Mouse (Mus musculus): ENCODE data around the gene Cpn2. TPM values are rescaled to one million over a fixed set of nuclear protein-coding genes. Genes with fewer than 3 reads are reported as not detected.

Gene Cpn2
- polyA plus RNA-seq, 1 experiment from 2014 or later = not detected

GRCm38 (mm10) chr16:30257718-30258117 is 9.6 kb downstream of the Cpn2 start:
- Histone ChIP-seq H3K36me3 (no peaks in the 10 kb centered on the region), H3K4me1 (no peaks in the 10 kb centered on the region), H3K4me2 (replicated peaks) (no peak overlapping the region), H3K9ac (no peak overlapping the region), H3K9me3 (replicated peaks) (no peaks in the 10 kb centered on the region), H3K27ac (no peak overlapping the region), H3K27me3 (peaks cover 12% of the 10 kb centered on the region; the same call in 1 of the 2 replicates), H3K4me3 (no peak overlapping the region)
- WGBS = 79% methylated on average over 9 of the region's 9 CpGs
- ATAC-seq (ENCODE audit: low FRiP score) = no peak

- H3K36me3 ChIP-seq = no peaks in the 10 kb centered on the region
- WGBS = 70% methylated on average over 7 of the region's 7 CpGs
- 0 out of 2 replicates have a peak, but pooled peaks cover 6% of the 10 kb centered on the region for H3K4me1 ChIP-seq
- no peak overlapping the region for H3K4me3 ChIP-seq
- H3K27me3 ChIP-seq = peaks cover 31% of the 10 kb centered on the region
- no peak overlapping the region for H3K4me2 ChIP-seq (replicated peaks)
- H3K9me3 ChIP-seq (replicated peaks) = no peaks in the 10 kb centered on the region
- H3K27ac ChIP-seq = no peak overlapping the region
- no peak for ATAC-seq (ENCODE audit: low FRiP score)
- H3K9ac ChIP-seq = no peak overlapping the region
These were observed 12.2 kb downstream of the Cpn2 start for GRCm38 (mm10) chr16:30255061-30255460.

DNA sequence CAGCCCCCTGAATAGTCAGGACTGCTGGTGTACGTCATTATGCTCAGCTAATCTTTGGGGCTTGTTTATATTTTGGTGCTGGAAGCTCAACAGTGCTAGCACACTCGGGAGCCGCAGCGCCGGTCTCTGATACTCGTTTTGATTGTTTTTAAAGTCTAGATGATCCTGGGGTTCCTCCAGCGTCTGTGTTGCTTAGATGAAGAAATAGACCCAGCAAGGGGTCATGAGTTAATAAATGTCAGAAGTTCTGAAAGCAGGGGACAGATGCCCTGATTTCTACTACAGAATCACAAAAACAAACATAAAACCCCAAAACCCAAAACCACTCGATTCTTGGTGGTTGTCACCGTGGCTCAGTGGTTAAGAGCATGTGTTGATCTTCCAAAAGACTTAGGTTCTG is 13.4 kb downstream of the Cpn2 start:
- H3K9me3 ChIP-seq (replicated peaks) = no peaks in the 10 kb centered on the region
- H3K27me3 ChIP-seq = peaks cover 40% of the 10 kb centered on the region
- H3K4me2 ChIP-seq (replicated peaks) = no peak overlapping the region
- H3K36me3 ChIP-seq = no peaks in the 10 kb centered on the region
- H3K4me1 ChIP-seq = 0 out of 2 replicates have a peak, but pooled peaks cover 6% of the 10 kb centered on the region
- no peak overlapping the region for H3K27ac ChIP-seq
- H3K9ac ChIP-seq = no peak overlapping the region
- no peak overlapping the region for H3K4me3 ChIP-seq
- WGBS = 76% methylated on average over 9 of the region's 9 CpGs
- no peak for ATAC-seq (ENCODE audit: low FRiP score)

DNA sequence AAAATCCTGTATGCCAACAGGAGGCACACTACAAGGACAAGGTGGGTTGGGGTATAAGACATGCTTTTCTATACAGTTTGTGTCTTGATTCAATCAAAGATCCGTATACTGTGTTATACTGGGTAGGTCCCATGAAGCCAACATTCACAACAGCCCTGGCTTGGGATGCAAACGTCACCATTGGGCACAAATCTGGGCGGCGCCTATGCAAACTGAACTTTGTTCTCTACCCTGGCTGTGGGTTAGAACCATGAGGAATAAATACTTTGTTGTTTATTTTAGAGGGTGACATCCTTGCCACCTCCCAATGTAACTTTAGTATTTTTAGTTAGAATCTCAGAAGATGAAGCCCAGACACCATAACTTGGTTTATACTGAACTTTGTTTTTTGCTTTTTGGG is 13.9 kb downstream of the Cpn2 start:
- no peaks in the 10 kb centered on the region for H3K36me3 ChIP-seq
- no peak overlapping the region for H3K27ac ChIP-seq
- no peak overlapping the region for H3K4me2 ChIP-seq (replicated peaks)
- H3K9me3 ChIP-seq (replicated peaks) = no peaks in the 10 kb centered on the region
- 90% methylated on average over 4 of the region's 4 CpGs for WGBS
- ATAC-seq (ENCODE audit: low FRiP score) = no peak
- peaks cover 40% of the 10 kb centered on the region for H3K27me3 ChIP-seq
- 0 out of 2 replicates have a peak, but pooled peaks cover 6% of the 10 kb centered on the region for H3K4me1 ChIP-seq
- no peak overlapping the region for H3K9ac ChIP-seq
- no peak overlapping the region for H3K4me3 ChIP-seq

DNA sequence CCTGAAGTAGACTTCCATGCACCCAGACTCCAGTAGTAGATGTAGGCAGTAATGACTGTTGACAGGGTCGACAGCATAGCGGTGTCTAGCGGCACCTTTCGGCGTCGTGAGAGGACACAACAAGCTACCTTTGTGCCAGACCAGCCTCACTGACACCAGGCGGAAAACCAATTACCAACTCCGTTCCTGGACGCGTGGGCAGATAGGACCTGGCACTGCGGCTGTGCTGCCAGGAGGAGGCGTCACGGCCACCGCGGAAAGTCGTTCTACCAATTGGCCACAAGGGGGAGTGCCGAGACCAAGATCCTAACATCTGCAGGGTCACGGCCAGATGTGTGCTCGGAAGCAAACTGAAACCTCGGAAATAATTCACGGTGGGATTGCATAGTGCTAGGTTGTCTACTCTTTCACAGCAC is 15.3 kb downstream of the Cpn2 start:
- peaks cover 36% of the 10 kb centered on the region for H3K27me3 ChIP-seq
- no peak overlapping the region for H3K4me3 ChIP-seq
- WGBS = 2% methylated on average over 21 of the region's 21 CpGs
- peak overlapping the region; percentile 32 for H3K4me2 ChIP-seq (replicated peaks)
- H3K9ac ChIP-seq = no peak overlapping the region
- no peak overlapping the region for H3K27ac ChIP-seq
- ATAC-seq (ENCODE audit: low FRiP score) = peak; percentile 68
- no peaks in the 10 kb centered on the region for H3K36me3 ChIP-seq
- H3K9me3 ChIP-seq (replicated peaks) = no peaks in the 10 kb centered on the region
- 0 out of 2 replicates have a peak, but pooled peaks cover 6% of the 10 kb centered on the region for H3K4me1 ChIP-seq

GRCm38 (mm10) chr16:30244037-30244700 is 23.1 kb downstream of the Cpn2 start:
- Histone ChIP-seq H3K4me3 (no peak overlapping the region), H3K9me3 (replicated peaks) (0 out of 2 replicates have a peak, but pooled peaks cover 2% of the 10 kb centered on the region), H3K27me3 (peaks cover 34% of the 10 kb centered on the region), H3K4me2 (replicated peaks) (no peak overlapping the region), H3K4me1 (0 out of 2 replicates have a peak, but pooled peaks cover 6% of the 10 kb centered on the region), H3K9ac (no peak overlapping the region), H3K36me3 (no peaks in the 10 kb centered on the region), H3K27ac (no peak overlapping the region)
- WGBS = 47% methylated on average over 12 of the region's 12 CpGs
- peak; percentile 64; the same call in 1 of the 2 replicates for ATAC-seq (ENCODE audit: low FRiP score)

DNA sequence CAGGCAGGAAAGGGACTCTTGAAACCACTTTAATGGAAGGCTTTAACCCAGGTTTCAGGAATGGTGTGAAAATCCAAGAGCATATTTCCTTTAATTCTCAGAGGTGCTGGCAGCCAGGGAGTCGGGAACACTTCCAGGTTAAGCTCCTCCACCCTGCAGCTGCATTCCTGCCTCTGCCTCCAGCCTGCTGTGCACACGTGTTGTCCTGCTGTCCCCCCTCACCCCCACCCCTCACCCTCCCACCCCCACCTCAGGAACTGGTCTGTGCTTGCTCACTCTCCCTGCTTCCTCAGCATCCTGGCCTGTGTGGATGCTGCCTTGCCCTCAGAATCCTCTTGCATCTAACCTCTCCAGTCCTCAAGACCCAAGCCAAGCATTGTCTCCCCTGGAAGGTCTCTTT is 25.7 kb downstream of the Cpn2 start:
- no peak overlapping the region for H3K4me2 ChIP-seq (replicated peaks)
- H3K36me3 ChIP-seq = no peaks in the 10 kb centered on the region
- WGBS = 33% methylated on average over 2 of the region's 2 CpGs
- peaks cover 59% of the 10 kb centered on the region for H3K27me3 ChIP-seq
- ATAC-seq (ENCODE audit: low FRiP score) = no peak
- no peak overlapping the region for H3K4me3 ChIP-seq
- H3K9ac ChIP-seq = no peak overlapping the region
- 0 out of 2 replicates have a peak, but pooled peaks cover 1% of the 10 kb centered on the region for H3K9me3 ChIP-seq (replicated peaks)
- peaks cover 10% of the 10 kb centered on the region; the same call in 1 of the 2 replicates for H3K4me1 ChIP-seq
- H3K27ac ChIP-seq = no peak overlapping the region

GRCm38 (mm10) chr16:30238791-30239190 is 28.5 kb downstream of the Cpn2 start:
- no peak overlapping the region for H3K4me3 ChIP-seq
- WGBS = 64% methylated on average over 6 of the region's 6 CpGs
- no peak overlapping the region for H3K9ac ChIP-seq
- no peaks in the 10 kb centered on the region for H3K9me3 ChIP-seq (replicated peaks)
- no peaks in the 10 kb centered on the region for H3K36me3 ChIP-seq
- ATAC-seq (ENCODE audit: low FRiP score) = no peak
- H3K27ac ChIP-seq = no peak overlapping the region
- peaks cover 19% of the 10 kb centered on the region for H3K4me1 ChIP-seq
- no peak overlapping the region for H3K4me2 ChIP-seq (replicated peaks)
- peaks cover 78% of the 10 kb centered on the region for H3K27me3 ChIP-seq

GRCm38 (mm10) chr16:30236091-30236699 is 31.1 kb downstream of the Cpn2 start:
- no peaks in the 10 kb centered on the region for H3K36me3 ChIP-seq
- H3K4me3 ChIP-seq = peak overlapping the region; percentile 27
- H3K27me3 ChIP-seq = peaks cover 88% of the 10 kb centered on the region
- H3K9ac ChIP-seq = no peak overlapping the region
- H3K9me3 ChIP-seq (replicated peaks) = no peaks in the 10 kb centered on the region
- H3K27ac ChIP-seq = peak overlapping the region; percentile 32; the same call in 1 of the 2 replicates
- WGBS = 2% methylated on average over 31 of the region's 33 CpGs
- peak; percentile 63 for ATAC-seq (ENCODE audit: low FRiP score)
- H3K4me2 ChIP-seq (replicated peaks) = peak overlapping the region; percentile 54
- H3K4me1 ChIP-seq = peaks cover 12% of the 10 kb centered on the region

- ATAC-seq (ENCODE audit: low FRiP score) = no peak
- Histone ChIP-seq H3K27me3 (peaks cover 88% of the 10 kb centered on the region), H3K4me2 (replicated peaks) (no peak overlapping the region), H3K9ac (no peak overlapping the region), H3K4me3 (no peak overlapping the region), H3K9me3 (replicated peaks) (no peaks in the 10 kb centered on the region), H3K27ac (peak overlapping the region; percentile 32; the same call in 1 of the 2 replicates), H3K4me1 (peaks cover 12% of the 10 kb centered on the region), H3K36me3 (no peaks in the 10 kb centered on the region)
- 47% methylated on average over 2 of the region's 2 CpGs for WGBS
These were observed 31.7 kb downstream of the Cpn2 start for GRCm38 (mm10) chr16:30235577-30235976.

- Histone ChIP-seq H3K4me1 (peaks cover 12% of the 10 kb centered on the region), H3K9me3 (replicated peaks) (no peaks in the 10 kb centered on the region), H3K36me3 (no peaks in the 10 kb centered on the region), H3K27ac (no peak overlapping the region), H3K27me3 (peaks cover 84% of the 10 kb centered on the region), H3K4me2 (replicated peaks) (no peak overlapping the region), H3K9ac (no peak overlapping the region), H3K4me3 (no peak overlapping the region)
- ATAC-seq (ENCODE audit: low FRiP score) = peak; percentile 26; the same call in 1 of the 2 replicates
- WGBS = 52% methylated on average over 12 of the region's 12 CpGs
These were observed 32.4 kb downstream of the Cpn2 start for GRCm38 (mm10) chr16:30234636-30235546.

DNA sequence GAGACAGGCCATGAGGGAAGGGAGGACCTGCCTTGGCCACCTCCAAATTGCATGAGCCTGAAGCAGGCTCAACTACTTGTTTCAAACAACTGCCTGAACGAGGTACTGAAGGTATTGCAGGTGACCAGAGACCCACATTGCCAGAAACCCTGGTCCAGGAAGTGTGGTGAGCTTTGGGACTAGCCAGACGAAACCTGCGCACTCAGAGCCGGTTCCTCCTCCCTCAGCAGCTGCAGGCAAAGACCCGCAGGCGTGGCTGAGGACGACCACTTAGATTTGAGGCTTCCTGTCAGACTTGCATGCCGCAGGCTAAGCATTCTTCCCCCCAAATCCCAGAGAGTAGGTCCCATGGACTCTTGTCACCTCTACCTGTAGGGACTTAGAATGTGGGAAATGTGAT is 33.2 kb downstream of the Cpn2 start:
- peaks cover 85% of the 10 kb centered on the region for H3K27me3 ChIP-seq
- no peak overlapping the region for H3K4me2 ChIP-seq (replicated peaks)
- no peak overlapping the region for H3K4me3 ChIP-seq
- H3K27ac ChIP-seq = no peak overlapping the region
- ATAC-seq (ENCODE audit: low FRiP score) = no peak
- H3K4me1 ChIP-seq = peaks cover 12% of the 10 kb centered on the region
- H3K9me3 ChIP-seq (replicated peaks) = no peaks in the 10 kb centered on the region
- WGBS = 51% methylated on average over 8 of the region's 8 CpGs
- no peak overlapping the region for H3K9ac ChIP-seq
- no peaks in the 10 kb centered on the region for H3K36me3 ChIP-seq
